ENCODE assay signal across 21 mouse cellular contexts in genomic region chr5:134186059-134186458, GRCm38 (mm10).
"Had no signal": no experiment of that assay in that cellular context is flagged by ENCODE, and none has a peak within 500 bp of the region (broad histone marks: within the 10 kb centered on the region; RNA-seq: fewer than 3 reads in every experiment).

No protein-coding gene starts in this region.

- H3K9me3 ChIP-seq: kidney, embryonic 15.5 days; limb, embryonic 15.5 days had no signal

- DNase-seq: kidney, adult 2 months; kidney, postnatal 10 days; kidney, postnatal 36 days; layer of hippocampus, adult 9-11 months; liver, postnatal 0 days; lung, embryonic 14.5 days; lung, postnatal 10 days; lung, postnatal 4 days; midbrain, embryonic 14.5 days; right cerebral cortex, adult 18-20 months; right cerebral cortex, postnatal 14 days; right cerebral cortex, postnatal 4 days; thymus, adult 2 months; thymus, postnatal 36 days had no signal

- H3K9ac ChIP-seq: kidney, embryonic 15.5 days; limb, embryonic 15.5 days; liver, embryonic 14.5 days; liver, postnatal 0 days; lung, embryonic 14.5 days had no signal

- H3K27ac ChIP-seq: kidney, embryonic 15.5 days; limb, embryonic 15.5 days; liver, embryonic 14.5 days; stomach, postnatal 0 days had no signal

- H3K27me3 ChIP-seq: kidney, embryonic 15.5 days; limb, embryonic 15.5 days had no signal

- H3K4me2 ChIP-seq: kidney, embryonic 15.5 days; limb, embryonic 15.5 days; liver, embryonic 11.5 days; lung, embryonic 14.5 days; midbrain, embryonic 11.5 days had no signal

- H3K4me3 ChIP-seq: kidney, embryonic 15.5 days; limb, embryonic 15.5 days had no signal

- ATAC-seq: intestine, postnatal 0 days; liver, postnatal 0 days had no signal
